Mouse (Mus musculus) natural killer cell, adult 2 months (primary cell): Measurements from ENCODE around the gene Rab27a.

Experiments used
- DNase-seq, 2 experiments: peaks; one replicate each; pipeline ENCODE4 v3.0.0; 2022; ENCODE audit warnings: low spot score in 2 of 2

Gene Rab27a

DNA sequence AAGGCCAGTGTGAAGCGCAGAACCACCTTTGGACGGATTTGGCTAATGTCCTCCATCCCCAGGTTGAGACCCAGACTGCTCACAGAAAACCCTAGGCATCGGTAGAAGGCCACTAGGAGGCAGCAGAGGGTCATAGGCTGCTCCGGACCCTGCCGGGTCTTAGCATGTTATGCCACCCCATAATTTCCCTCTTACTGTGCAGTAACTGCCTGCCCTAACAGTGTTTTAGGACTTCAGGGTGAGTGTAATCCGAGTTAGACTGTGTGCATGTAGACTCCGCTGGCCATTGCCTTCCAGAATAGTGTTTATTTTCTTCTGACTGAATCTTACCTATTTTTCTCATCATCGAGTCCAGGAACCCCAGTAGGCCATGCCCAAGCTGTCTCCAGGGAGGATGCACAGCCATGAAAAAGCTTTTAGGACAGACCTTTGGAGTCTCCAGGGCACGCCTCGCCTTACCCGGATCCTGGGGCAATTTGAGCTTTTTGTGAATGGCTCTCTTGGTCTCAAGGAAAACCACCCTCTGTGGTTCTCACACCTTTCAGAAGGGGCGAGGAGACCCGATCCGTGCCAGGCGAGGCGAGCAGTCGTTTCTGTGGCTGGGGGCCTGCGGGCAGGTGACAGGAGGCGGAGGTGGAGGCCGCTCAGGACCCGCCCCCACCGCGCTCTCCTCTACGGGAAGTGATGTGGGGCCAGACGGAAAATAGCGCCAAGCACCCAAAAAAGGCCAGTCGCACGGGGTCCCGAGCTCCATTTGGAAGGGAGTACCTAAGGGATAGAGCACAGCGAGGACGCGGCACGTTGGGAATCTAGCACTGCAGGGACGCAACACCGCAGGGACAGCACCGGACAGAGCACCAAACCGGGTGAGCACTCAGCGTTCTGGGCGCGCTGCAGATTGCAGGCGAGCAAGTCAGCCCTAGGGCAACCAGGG is at the start of gene Rab27a:
Rab27a (plus strand) TSS at position 709 of the 934 bp plus-strand sequence.
- peak; percentile 87 to 89 for DNase-seq

DNA sequence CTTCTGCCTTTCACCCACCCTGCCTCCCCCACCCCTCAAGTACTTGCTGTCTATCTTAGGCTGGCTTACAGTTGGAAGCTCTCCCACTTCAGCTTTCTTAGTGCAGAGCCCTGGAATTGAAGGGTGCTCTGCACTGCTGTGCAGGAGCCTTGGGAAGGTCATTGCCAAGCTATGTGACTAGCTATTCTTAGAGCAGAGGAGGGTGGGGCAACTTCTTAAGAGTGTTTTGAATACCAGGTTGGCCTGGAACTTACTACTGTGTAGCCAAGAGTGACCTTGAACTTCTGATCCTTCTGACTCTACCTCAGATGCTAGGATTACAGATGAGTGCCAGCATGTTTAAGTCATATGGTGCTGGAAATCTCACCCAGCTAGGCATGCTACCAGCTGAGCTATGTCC is 48.5 kb upstream of the Rab27a start:
- DNase-seq: no peak

DNA sequence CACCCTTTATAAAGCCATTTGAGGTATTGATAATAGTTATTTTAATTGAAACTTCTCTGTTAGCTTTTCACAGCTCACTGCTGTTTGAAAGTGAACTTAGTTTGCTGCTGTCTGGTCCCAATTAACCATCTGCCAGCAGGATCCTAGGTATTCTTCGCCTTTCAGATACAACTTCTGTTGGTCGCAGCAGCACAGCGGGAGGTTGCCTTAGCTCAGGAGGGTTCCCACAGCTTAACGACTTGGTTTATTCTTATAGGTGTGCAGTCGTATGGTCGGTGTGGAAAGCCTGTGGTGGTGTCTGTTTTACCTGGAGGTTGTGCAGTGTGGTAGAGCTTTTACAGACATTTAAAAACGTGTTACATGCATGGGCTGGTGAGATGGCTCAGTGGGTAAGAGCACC is 47.8 kb upstream of the Rab27a start:
- DNase-seq: no peak

DNA sequence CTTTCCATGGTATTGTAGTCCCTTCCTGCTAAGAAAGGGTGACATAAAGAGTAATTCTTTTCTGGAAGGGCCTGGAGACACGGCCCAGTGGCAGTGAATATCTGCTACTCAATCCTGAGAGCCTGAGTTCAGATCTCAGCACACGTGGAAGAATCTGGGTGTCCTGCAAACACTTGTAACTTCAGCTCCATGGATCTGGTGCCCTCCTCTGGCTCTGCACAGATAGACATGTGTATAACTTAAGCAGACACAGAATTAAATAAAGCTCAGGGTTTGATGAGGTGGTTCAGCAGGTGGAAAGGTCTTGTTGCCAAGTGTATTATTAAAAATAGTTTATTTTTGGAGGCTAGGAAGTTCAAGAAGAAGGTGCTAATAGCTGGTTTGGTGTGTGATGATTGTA is 44.2 kb upstream of the Rab27a start:
- DNase-seq: no peak

DNA sequence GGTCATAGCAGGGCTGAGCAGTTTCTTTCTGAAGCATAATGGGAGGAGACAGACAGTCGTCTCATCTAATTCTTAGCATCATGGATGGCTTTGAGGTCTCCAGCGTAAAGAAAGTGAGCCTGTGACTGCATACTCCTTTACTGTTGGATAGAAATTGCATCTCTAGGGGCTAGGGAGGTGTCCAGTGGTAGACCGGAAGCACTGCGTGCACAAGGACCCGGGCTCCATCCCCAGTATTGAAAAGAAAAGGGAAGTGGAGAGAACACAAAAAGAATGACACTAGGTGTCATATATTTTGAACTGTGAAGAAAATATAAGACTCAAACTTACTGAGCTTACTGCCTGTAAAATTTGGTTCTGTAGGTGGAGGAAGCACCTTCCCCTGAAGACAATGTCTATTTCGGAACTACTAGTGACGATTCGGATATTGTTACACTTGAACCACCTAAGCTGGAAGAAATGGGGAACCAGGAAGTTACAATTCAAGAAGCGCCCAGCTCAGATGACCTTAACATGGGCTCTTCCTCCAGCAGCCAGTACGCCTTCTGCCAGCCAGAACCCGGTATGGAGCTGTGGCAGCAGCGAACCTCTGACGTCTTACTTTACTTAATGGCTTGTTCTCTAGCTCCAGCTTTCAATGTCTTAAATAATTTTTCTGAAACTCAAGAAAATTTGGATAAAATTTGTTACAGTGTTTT is 43.2 kb upstream of the Rab27a start:
- DNase-seq: no peak

DNA sequence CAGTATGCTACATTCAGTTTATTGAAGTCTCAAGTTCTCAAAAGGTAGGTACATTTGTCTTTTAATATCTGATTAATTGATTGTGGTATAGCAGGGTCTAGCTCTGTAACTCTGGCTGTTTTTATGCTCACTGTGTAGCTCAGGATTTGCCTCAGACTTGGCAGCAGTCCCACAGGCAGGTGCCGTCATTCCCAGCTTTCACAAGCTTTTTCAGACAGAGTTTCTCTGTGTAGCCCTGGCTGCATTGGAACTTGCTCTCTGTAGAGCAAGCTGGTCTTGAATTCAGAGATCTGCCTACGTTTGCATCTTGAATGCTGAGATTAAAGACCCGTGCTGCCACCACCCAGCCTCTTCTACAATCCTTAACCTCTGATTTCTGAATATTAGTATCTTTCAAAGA is 42.5 kb upstream of the Rab27a start:
- no peak for DNase-seq

DNA sequence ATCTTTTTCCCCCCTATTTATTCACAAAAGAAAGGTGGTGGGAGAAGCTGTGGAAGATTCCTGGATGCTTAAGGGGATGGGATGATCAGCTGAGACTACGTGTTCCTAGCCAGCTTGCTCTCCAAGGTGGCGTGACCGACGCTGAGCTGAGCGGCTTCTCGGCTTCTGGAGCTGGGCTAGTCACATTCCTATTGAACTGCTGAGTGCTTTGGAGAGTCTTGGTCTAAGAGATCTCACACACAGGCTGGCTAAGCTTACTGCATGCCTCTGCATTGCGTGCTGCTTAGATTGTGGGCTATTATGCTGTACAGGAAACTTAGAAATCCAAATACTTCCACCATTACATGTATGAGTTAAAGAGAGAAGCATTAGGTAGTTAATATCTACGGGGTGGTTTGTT is 40.6 kb upstream of the Rab27a start:
- DNase-seq: no peak

DNA sequence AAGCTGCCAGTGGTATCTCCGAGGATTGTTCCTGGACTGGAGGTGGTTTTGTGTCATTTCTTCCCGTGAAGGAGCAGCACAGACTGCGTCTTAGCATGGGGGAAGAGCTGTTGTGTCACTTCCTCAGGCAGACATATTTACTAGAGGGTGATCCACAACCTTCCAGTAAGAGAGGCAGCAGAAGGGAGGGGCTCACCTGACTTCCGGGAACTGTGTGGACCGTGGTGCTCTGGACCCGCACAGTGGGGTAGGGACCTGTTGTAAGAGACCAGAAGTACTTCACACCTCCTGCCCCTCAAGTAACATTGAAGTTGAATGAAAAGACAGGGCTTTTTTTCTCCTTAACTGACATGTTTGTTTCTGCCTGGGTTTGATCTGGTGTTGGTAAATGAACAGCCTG is 39.5 kb upstream of the Rab27a start:
- DNase-seq: no peak

DNA sequence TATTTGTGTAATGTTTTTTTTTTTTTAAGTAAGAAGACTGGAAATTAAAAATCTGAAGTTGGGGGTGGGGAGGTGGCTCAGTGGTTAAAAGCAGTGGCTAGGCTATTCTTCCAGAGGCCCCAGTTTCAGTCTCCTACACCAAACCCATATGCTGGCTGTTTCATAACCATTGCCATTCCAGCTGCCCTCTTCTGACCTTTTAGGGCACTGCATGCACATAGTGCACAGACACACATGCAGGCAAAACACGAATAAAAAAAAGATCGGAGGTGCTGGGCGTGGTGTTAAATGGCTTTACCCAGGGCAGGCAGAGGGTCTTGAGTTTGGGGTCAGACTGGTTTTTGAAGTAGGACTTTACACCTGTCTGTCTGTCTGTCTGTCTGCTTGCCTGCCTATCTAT is 38.5 kb upstream of the Rab27a start:
- DNase-seq: no peak

DNA sequence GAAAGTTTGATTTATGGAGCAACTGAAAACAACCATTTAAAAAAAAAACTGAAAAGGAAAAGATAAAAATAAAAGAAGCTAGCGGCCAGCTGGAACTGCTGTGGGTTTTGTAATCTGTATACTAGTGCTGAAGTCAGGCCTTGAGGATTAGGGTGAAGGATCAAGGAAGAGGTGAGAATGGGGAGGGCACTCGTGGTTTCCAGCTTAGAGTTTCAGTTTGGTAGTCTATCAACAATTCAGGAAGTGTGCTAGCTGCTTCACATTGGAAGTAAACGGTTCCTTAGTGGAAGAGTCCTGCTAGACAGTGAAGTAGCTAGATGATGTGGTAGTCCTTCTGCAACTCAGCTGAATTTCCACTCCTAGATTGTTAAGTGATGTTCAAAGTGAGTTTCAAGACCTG is 36.3 kb upstream of the Rab27a start:
- no peak for DNase-seq

DNA sequence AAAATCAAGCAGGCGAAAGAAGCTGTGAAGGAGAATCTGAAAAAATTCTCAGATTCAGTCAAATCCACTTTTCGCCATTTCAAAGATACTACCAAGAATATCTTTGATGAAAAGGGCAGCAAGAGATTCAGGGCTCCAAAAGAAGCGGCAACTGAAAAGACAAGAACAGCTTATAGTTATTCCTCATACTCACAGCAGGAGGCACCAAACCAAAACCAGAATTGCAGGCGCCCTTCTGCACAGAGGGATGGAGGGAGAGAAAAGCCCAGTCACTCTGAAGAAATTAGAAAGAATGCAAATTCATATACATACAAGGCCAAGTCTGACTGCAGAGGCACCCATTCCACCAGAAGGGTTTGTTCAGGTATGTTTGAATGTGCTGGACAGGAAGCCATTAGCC is 32.0 kb upstream of the Rab27a start:
- no peak for DNase-seq

DNA sequence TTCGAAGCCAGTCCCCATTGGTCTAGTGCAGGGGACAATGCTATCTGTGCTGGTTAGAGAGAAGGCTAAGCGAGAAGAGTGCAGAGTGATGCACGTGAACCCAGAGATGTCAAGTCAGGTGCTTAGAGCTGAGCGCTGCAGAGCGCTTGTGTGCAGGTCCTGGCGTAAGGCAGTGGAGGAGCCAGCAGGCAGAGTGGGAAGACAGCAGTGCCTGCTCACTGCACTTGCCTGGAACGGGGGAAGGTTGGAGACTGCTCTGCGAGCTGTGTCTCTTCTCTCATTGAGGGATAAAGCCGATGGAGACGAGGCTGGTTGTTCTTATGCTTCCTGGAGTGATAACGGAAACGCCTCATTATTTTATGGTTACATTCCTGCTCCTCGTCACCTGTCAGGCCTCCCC is 29.9 kb upstream of the Rab27a start:
- no peak for DNase-seq

DNA sequence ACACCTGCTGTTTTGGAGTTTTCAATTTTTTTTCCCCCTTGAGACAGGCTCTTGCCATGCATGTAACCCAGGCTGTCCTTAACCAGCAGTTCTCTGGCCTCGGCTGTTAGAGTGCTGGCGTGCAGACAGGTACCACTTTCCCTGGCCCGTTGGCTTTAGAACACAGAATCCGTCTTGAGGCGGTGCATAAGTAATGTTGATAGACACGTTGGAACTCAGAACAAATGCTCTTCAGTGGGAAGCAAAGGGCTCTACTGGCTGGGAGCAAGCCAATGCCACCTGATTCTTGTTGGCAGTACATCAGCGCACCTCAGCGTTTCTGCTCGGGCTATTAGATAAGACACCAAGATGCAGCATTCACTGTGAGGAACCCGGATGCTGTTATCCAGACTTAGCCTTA is 24.8 kb upstream of the Rab27a start:
- no peak for DNase-seq

DNA sequence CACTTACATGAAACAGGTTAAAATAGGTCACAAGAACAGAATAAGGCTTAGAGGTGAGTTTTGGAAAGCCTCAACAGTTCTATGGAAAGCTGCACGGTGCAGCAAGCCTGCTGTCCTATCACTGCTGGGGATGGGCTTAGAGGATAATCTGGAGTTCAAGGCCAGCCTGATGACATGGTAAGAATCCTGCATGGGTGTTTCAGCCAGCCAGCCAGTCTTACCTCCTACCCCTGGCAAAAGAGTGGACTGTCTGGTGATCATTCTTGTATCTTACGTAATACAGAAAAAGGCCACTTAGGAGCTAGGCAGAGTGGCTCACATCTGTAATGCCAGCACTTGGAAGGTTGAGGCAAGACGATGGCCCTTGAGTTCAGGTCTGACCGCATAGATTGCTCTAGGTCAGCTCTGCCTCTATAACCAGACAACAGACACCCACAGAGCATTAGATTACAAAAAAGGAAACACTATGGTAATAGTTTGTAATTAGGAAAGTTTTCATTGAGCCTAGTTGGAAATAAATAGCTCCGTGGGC is 24.0 kb upstream of the Rab27a start:
- DNase-seq: no peak

DNA sequence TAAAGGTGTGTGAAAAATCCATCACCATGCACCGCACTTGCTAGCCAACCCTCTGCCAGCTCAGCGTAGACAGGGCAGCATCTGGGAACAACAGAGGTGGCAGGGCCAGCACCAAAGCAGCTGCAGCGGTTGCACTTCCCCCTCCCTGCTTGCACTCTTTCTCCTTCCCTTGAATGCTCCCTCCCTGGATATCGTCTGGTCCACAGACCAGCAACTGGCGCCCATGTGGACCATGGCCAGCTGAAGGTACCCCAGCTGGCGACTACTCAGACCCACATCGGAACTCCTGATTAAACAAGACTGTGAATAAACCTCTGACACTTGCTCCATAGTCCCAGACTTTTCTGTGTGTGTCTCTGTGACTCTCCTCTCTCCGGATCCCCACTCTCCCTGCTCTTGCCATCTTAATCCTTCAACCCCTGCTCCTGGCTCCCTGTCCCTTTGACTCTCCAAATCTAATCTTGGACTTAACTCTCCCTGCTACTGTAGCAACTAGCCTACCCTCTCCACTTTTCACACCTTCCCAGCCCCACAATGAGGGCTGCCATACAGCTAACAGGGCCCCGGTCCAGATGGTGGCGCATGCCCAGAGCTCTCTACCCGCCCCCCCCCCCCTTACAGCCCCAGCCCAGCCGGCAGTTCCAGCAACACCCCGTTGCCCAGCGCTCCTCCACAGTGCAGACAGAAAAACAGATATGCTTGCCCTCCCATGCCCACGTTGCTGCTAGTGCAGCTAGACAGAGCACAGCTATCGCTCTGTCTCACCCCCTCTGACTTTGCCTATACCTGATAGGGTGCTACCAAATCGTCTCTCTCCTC is 18.6 kb upstream of the Rab27a start:
- no peak for DNase-seq

DNA sequence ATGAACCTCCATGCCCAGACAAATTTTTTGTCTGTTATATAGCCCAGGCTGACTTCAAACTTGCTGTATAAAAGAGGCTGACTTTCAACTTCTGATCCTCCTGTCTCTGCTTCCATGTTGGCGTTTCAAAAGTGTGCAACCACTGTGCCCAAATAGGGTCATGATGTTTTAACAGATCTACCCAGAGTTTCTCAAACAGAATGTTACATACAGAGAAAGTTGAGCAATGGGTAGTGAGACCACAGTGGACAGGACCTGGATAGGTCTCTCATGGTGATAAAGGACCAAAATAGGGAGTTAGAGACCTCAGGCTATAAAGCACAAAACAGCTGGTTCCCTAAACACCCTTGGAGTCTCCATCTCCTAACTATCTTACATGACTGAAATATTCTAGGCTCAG is 14.2 kb upstream of the Rab27a start:
- no peak for DNase-seq

DNA sequence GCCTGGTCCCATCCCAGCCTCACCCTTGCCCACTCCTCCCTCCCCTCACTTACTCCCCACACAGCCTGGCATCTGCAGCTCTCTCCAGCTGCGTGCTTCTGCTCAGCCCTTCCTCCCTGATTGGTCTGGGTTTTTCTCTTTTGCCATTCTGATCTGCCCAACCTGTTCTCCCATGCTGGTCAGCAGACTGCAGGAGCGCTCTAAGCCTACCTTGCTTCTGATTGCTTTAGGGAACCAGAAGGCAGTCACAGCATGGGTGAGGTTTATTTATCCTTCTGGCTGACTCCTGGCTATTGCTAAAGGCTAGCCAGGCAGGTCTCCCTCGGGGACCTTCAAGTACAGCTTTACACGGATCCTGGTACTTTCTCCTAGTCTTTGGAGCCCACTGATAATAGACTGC is 13.2 kb upstream of the Rab27a start:
- no peak for DNase-seq

DNA sequence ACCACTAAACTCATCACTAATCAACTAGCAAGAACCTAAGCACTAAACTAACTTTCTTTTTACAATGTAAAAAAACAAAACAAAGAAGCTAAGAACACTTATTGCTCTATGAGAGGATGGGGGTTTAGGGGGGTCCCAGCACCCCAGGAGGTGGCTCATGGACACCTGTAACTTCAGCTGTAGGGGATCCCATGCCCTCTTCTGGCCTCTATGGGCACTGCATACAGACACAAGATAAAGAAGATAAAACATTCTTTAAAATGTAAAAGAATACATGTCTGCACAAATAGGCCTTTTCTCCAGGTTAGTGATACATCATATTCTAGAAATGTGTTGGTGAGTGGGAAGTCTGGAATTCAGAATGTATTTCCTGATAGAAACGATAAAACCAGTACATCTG is 11.2 kb upstream of the Rab27a start:
- DNase-seq: no peak

DNA sequence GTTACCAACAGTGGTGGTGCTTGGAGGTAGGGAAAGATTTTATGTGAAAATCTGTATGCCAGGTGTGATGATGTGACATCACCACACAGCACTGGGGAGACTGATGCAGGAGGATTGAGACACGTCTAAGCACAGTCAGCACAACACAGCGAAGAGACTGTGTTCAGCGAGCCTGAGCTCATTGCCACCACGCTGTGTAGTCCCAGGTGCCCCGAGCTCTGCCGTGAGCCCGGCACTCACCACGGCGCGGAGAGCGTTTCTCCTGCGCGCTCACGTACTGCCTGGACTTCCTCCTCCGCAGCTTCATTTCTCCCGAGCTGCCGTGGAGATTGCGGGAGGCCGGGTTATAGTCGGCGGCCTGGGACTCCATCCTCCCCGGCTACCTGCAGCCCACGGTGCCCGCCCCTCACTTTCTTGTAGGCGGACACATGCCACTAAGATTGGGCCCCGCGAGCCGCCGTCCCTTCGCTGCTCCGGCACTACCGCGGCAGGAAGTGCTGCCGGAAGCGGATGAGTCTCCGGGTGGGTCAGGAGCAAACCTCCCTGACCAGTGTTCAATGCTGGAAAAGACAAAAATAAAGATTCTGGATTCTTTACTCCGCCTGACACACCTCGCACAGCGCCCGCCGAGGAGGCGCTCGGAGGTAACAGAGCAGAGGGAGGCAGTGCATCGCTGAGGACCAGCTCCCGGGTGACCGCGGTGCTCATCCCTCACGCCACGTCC is 5.3 kb upstream of the Rab27a start:
- DNase-seq: peak; percentile 78 to 87

DNA sequence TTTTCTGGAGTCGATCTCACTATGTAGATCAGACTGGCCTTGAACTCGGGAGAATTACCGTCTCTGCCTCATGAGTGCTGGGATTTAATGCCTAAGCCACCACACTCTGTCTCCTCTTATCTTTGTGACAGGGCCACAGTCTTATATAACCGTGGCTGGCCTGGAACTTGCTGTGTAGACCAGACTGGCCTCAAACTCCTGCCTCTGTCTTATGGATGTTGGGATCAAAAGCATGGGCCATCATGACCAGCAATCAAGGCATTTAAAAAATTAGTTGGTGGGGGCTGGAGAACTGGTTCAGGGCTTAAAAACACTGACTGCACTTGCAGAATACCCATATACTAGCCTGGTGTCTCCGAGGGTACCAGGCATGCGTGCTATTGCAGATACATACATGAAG is 4.6 kb upstream of the Rab27a start, which contains the start of gene Pigb:
Pigb (minus strand) TSS at position 299 of the 400 bp plus-strand sequence.
- DNase-seq: no peak

DNA sequence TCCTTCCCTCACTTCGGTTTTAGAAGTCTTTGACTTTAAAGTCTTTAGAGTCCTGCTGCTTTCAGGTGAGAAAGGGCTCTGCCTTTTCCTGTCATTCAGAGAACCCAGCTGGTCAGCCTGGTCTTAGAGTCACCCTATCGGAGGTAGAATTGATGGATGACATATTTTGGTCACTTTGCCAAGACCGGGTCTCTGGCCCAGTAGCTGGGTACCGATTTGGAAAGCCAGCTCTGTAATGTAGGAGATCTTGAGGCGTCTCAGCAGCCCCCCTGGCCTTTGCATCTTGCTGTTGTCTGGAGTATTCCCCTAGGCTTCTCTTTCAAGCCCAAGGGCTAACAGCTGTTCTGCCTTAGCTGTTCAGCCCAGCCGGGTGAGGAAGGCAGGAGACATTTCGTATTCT is 550 bp downstream of the Rab27a start:
- no peak for DNase-seq
